Mouse (Mus musculus): ENCODE measurements around the gene Abcc9. TPM values are rescaled to one million over a fixed set of nuclear protein-coding genes. Genes with fewer than 3 reads are reported as not detected.
A peak's percentile ranks its signal among the peaks of the same experiment; 100 is the strongest.

Abcc9 gene
- 1.4 and 1.5 TPM in 2 replicates for polyA plus RNA-seq (2016; fragmentation: Nextera tagmentation; extraction: Ambion mirVana)

DNA sequence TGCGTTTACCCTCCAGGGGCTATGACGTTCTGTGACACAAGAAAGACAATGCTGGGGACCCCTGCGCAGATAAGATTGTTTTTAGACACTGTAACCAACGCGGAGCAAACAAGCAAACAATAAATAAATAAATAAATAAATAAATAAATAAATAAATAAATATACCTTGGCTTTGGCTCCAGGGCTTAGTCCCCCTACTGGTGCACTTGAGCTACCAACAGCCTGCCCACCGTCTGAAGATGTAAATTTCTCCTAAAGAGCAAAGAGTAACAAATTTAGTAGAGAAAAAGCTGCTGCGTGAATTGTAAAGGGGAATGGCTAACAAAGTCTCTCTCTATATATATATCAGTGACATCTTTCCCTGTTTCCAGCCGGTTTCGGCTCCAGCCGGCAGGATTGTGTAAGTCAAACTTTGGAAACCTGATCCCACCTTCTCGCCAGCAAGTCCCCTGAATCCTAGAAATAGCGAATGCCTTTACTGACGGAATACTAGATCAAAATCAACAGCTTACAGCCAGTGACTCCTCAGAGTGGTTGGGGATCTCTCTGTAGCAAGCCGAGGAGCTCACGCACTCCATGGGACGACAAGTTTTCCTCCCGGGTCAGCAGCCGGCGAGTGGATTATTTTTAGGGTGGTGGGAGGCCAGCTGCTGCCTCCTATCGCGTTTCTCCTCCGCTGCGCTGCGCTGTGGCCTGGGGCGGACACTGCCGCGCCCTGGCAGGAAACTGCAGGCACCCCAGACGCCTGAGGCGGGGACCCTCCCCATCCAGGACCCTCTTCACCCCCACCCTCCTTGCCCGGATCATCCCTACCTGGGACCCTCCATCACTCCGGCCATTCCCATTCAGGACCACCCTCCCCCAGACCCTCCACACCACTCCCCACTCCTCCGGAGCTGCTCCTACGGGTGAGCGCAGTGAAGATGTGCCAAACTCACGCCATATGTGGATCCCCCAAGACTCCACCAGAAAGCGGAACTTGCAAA, at the start of gene Abcc9:
Gene Abcc9, minus strand, starts transcription at position 664 of the 986 bp plus-strand sequence.
- Histone ChIP-seq H3K27ac (replicated peaks) (peak within 1 kb of the TSS; percentile 67), H3K4me3 (peak within 1 kb of the TSS; percentile 63), H3K9me3 (no peaks in the 10 kb centered on the region), H3K4me1 (peaks cover 9% of the 10 kb centered on the region; the same call in 1 of the 2 replicates), H3K27me3 (replicated peaks; ENCODE audit: low read depth, poor library complexity, severe bottlenecking) (peaks cover 26% of the 10 kb centered on the region), H3K36me3 (replicated peaks) (no peaks in the 10 kb centered on the region)
- WGBS = 7% methylated on average over 36 of the region's 36 CpGs
- peak; percentile 66 for DNase-seq (ENCODE audit: low spot score)

DNA sequence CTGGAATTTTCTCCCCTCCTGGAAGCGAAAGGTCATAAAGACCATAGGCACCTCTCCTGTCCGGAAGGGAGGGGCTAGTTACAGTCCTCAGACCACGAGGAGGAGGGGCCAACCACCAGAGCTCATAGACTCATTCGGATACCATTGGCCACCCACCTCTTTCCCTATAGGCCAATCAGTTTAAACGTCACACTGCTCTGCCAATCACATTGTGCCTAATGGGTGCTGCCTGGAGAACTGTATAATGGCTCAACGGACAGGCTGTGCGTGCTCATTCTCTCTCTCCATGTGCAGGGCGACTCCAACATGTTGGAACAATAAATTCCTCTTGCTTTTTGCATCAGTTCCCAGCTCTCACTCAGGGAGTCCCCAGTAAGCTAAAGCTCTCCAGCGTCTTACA, 49.2 kb upstream of the Abcc9 start:
- Histone ChIP-seq H3K27ac (replicated peaks) (no peak overlapping the region), H3K27me3 (replicated peaks; ENCODE audit: low read depth, poor library complexity, severe bottlenecking) (peaks cover 42% of the 10 kb centered on the region), H3K9me3 (0 out of 2 replicates have a peak, but pooled peaks cover 2% of the 10 kb centered on the region), H3K4me3 (no peak overlapping the region), H3K36me3 (replicated peaks) (no peaks in the 10 kb centered on the region), H3K4me1 (0 out of 2 replicates have a peak, but pooled peaks cover 7% of the 10 kb centered on the region)
- DNase-seq (ENCODE audit: low spot score) = no peak
- WGBS = 55% methylated on average over 9 of the region's 9 CpGs

DNA sequence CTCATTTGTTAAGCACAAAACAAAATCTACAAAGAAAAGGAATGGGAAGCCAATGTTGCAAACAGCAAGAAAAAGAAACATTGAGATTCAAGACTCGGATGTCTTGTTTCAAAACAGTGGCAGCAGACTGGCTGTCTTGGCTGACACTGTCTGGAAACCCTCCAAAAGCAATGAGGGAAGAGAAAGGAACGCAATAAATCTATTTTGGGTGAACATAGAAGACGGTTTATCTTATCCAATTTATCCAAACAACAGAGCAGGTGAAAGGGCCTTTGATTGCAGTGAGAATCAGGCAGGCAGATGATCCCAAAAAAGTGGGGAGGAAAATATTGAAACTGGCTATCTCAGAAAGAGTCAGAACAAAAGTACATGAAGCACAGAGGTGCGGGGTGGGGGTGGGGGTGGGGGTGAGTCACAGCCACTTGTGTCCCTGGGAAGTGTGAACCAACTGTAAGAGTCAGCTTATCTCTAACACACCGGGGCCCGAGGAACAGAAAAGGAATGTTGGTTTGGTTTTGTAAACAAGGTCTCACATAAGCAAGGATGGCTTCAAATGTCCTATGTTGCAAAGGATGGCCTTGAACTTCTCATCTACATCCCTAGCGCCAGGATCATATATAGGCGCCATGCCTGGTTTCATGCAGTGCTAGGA, 46.1 kb upstream of the Abcc9 start:
- H3K27me3 ChIP-seq (replicated peaks; ENCODE audit: low read depth, poor library complexity, severe bottlenecking) = peaks cover 10% of the 10 kb centered on the region
- H3K4me1 ChIP-seq = 0 out of 2 replicates have a peak, but pooled peaks cover 4% of the 10 kb centered on the region
- no peak overlapping the region for H3K27ac ChIP-seq (replicated peaks)
- no peaks in the 10 kb centered on the region for H3K36me3 ChIP-seq (replicated peaks)
- peaks cover 7% of the 10 kb centered on the region; the same call in 1 of the 2 replicates for H3K9me3 ChIP-seq
- 83% methylated on average over 8 of the region's 8 CpGs for WGBS
- no peak for DNase-seq (ENCODE audit: low spot score)
- no peak overlapping the region for H3K4me3 ChIP-seq

DNA sequence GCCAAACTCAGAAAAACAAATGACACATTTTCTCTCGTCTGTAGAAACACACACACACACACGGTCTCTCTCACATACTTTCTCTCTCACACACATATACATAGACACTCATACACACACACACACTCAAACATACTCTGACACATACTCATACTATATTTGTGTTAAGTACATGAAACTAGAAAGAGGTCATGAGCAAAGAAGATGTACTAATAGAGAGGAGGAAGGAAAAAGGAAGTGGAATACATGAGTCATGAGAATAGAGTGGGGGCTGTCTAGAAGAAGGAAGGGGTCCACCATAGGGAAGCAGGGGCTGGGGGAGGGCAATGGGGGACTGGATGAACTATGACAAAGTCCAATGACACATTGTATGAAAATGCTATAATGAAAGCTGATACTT, 45.0 kb upstream of the Abcc9 start:
- H3K27me3 ChIP-seq (replicated peaks; ENCODE audit: low read depth, poor library complexity, severe bottlenecking) = peaks cover 3% of the 10 kb centered on the region; the same call in 1 of the 2 replicates
- H3K36me3 ChIP-seq (replicated peaks) = no peaks in the 10 kb centered on the region
- H3K4me3 ChIP-seq = no peak overlapping the region
- no peak overlapping the region for H3K27ac ChIP-seq (replicated peaks)
- DNase-seq (ENCODE audit: low spot score) = no peak
- H3K4me1 ChIP-seq = no peaks in the 10 kb centered on the region
- WGBS = 91% methylated on average over 2 of the region's 2 CpGs
- peaks cover 7% of the 10 kb centered on the region; the same call in 1 of the 2 replicates for H3K9me3 ChIP-seq

DNA sequence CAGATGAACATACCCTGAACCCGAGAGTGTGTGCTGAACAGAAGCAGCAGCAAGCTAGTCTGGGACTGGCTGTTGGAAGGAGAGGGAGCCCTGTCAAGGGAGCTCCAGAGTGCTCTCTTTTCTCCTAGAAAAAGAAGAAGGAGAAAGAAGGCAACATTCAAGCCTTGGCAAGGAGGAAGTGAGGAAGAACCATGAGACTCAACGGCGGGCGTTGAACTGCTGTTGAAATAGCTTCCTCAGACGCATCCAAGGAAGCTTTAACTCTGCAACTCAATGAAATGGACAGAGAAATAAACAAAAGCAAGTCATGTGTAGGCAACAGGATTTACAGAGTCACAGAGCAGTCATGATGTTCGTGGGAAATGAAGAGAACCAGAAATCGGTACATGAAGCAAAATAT, 44.6 kb upstream of the Abcc9 start:
- no peak overlapping the region for H3K4me3 ChIP-seq
- no peaks in the 10 kb centered on the region for H3K36me3 ChIP-seq (replicated peaks)
- DNase-seq (ENCODE audit: low spot score) = no peak
- no peak overlapping the region for H3K27ac ChIP-seq (replicated peaks)
- no peaks in the 10 kb centered on the region for H3K27me3 ChIP-seq (replicated peaks; ENCODE audit: low read depth, poor library complexity, severe bottlenecking)
- H3K4me1 ChIP-seq = no peaks in the 10 kb centered on the region
- 88% methylated on average over 7 of the region's 7 CpGs for WGBS
- peaks cover 7% of the 10 kb centered on the region; the same call in 1 of the 2 replicates for H3K9me3 ChIP-seq

DNA sequence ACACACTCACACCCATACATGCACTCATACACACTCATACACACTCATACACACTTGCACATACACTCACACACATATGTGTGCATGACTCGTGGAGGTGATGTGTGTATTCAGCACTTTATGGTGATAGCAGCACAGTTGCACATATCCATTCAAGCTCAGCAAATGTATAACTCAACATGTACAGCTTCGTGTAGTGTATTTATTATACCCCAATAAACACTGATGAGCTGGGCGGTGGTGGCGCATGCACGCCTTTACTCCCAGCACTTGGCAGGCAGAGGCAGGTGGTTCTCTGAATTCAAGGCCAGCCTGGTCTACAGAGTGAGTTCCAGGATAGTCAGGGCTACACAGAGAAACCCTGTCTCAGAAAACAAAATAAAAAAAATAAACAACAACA, 43.4 kb upstream of the Abcc9 start:
- no peaks in the 10 kb centered on the region for H3K36me3 ChIP-seq (replicated peaks)
- H3K4me3 ChIP-seq = no peak overlapping the region
- no peak overlapping the region for H3K27ac ChIP-seq (replicated peaks)
- WGBS = 92% methylated on average over 5 of the region's 5 CpGs
- no peak for DNase-seq (ENCODE audit: low spot score)
- no peaks in the 10 kb centered on the region for H3K4me1 ChIP-seq
- H3K9me3 ChIP-seq = peaks cover 5% of the 10 kb centered on the region; the same call in 1 of the 2 replicates
- H3K27me3 ChIP-seq (replicated peaks; ENCODE audit: low read depth, poor library complexity, severe bottlenecking) = no peaks in the 10 kb centered on the region

DNA sequence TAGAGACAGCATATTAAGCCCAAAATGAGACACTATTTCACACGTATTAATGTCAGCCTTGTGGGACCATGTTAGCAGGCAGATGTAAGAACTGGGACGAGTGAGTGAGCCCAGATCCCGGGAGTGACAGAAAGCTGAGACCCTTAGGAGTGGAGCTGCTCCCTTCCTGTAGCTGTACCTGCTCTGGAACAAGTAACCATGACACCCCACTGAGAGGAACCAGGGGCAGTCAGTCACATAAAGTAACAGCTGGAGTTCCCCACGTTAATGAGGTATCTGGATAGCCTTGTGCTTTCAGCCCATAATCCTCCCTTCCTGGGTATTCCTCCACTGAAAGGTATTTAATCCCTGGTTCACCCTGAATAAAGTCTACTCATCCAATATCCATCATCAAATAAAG, 41.1 kb upstream of the Abcc9 start:
- H3K4me1 ChIP-seq = no peaks in the 10 kb centered on the region
- H3K9me3 ChIP-seq = peaks cover 5% of the 10 kb centered on the region; the same call in 1 of the 2 replicates
- WGBS = 55% methylated on average over 4 of the region's 4 CpGs

DNA sequence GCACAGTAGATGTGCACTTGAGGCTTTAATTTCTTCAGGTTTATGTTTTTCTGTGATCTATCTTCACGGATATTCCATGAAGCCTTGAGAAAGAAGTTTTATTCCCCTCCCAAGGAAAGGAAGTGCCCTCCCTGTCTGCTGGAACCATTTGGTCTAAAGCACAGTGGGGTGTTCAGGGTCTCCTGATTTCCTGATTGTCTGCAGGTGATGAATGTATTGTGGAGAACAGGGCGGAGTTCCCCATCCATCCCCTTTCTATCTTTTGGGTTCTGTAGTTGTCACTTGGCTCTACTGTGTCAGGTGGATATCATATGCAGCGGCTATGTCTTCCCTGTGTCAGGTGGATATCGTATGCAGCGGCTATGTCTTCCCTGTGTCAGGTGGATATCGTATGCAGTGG, 39.6 kb upstream of the Abcc9 start:
- Histone ChIP-seq H3K27me3 (replicated peaks; ENCODE audit: low read depth, poor library complexity, severe bottlenecking) (no peaks in the 10 kb centered on the region), H3K4me1 (no peaks in the 10 kb centered on the region), H3K27ac (replicated peaks) (no peak overlapping the region), H3K9me3 (peaks cover 5% of the 10 kb centered on the region; the same call in 1 of the 2 replicates), H3K36me3 (replicated peaks) (no peaks in the 10 kb centered on the region), H3K4me3 (no peak overlapping the region)
- no peak for DNase-seq (ENCODE audit: low spot score)
- 89% methylated on average over 6 of the region's 6 CpGs for WGBS

More for the DNA sequence above, 41.1 kb upstream of the Abcc9 start:
- Histone ChIP-seq H3K27me3 (replicated peaks; ENCODE audit: low read depth, poor library complexity, severe bottlenecking) (no peaks in the 10 kb centered on the region), H3K4me3 (no peak overlapping the region), H3K27ac (replicated peaks) (no peak overlapping the region), H3K36me3 (replicated peaks) (no peaks in the 10 kb centered on the region)
- no peak for DNase-seq (ENCODE audit: low spot score)

DNA sequence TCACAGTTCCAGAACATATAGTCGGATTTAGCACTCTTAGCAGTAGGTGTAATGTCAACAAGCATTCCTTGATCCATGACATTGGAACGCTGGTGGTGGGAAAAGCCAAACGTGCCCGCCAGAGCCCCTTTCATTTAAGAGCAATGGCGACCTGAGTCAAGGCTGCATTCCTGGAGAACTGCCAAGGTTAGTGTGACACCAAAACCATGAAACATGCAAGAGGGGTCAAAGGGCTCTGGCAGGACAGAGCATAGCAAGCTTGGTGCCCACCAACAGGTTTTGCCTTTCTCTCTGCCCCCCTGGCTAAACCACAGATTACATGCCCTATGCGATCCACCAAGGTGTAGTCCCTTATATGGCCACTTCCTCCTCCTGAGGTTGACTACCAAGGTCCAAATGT, 36.5 kb upstream of the Abcc9 start:
- no peak for DNase-seq (ENCODE audit: low spot score)
- Histone ChIP-seq H3K4me3 (no peak overlapping the region), H3K27me3 (replicated peaks; ENCODE audit: low read depth, poor library complexity, severe bottlenecking) (no peaks in the 10 kb centered on the region), H3K36me3 (replicated peaks) (no peaks in the 10 kb centered on the region), H3K9me3 (no peaks in the 10 kb centered on the region), H3K27ac (replicated peaks) (no peak overlapping the region), H3K4me1 (no peaks in the 10 kb centered on the region)
- 84% methylated on average over 6 of the region's 6 CpGs for WGBS

DNA sequence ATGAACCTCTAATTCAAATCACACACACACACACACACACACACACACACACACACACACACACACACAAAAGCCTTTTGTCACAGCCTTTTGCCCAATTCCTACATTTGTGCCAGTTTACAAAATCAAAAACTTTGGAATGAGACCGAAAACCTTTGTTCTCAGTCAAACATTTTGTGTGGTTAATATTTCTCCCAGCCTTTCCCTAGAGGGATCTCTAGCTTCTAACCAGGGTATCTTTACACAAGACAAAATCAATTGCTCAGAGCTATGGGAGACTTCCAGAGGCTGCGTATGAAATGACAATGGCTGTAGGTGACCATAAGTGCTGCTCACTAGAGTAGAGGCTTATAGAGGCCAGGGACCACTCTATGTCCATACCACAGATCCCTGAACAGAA, 36.1 kb upstream of the Abcc9 start:
- H3K27me3 ChIP-seq (replicated peaks; ENCODE audit: low read depth, poor library complexity, severe bottlenecking) = no peaks in the 10 kb centered on the region
- DNase-seq (ENCODE audit: low spot score) = no peak
- no peak overlapping the region for H3K4me3 ChIP-seq
- no peak overlapping the region for H3K27ac ChIP-seq (replicated peaks)
- no peaks in the 10 kb centered on the region for H3K4me1 ChIP-seq
- H3K36me3 ChIP-seq (replicated peaks) = no peaks in the 10 kb centered on the region
- H3K9me3 ChIP-seq = no peaks in the 10 kb centered on the region
- 96% methylated on average over 2 of the region's 2 CpGs for WGBS

DNA sequence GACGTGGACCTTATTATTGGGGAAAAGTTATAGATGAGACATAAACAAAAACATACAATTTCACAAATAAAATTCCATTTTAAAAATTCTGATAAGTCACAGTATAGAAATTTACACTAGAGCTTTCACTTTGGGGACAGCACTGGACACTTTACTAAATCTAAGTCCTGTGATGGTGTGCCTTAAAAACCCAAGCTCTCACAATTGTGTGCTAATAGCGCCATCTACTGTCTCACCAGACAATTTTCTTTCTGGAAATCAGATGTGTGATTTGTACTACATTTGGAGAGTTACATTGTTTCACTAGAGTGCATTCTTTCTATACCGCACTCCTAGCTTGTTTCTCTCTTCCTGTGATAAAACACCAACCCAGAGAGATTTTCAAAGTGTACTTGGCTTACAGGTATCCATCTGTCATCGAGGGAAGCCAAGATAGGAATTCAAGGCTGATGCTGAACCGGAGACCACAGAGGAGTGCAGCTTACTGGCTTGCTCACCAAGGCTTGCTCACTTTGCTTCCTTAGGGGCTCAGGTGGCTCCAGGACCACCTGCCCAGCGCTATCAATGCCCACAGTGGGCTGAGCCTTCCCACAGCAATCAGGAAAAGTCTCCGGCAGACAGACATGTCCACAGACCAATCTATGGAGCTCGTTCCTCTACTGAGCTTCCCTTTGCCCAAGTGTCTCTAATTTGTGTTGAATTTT, 33.3 kb upstream of the Abcc9 start:
- WGBS = 50% methylated on average over 8 of the region's 8 CpGs
- no peak for DNase-seq (ENCODE audit: low spot score)
- H3K4me1 ChIP-seq = no peaks in the 10 kb centered on the region
- H3K4me3 ChIP-seq = no peak overlapping the region
- H3K36me3 ChIP-seq (replicated peaks) = no peaks in the 10 kb centered on the region
- H3K27ac ChIP-seq (replicated peaks) = no peak overlapping the region
- no peaks in the 10 kb centered on the region for H3K27me3 ChIP-seq (replicated peaks; ENCODE audit: low read depth, poor library complexity, severe bottlenecking)
- no peaks in the 10 kb centered on the region for H3K9me3 ChIP-seq
